Mouse (Mus musculus) liver, adult 2 months (tissue): ENCODE measurements at regions not wholly inside any gene's neighbourhood (a gene's known extent, or its start where the extent isn't known, plus 50 kb on each side); places are given as distances from the start of the nearest gene placed in this dataset.

Experiments
- CTCF ChIP-seq: fragments of 200-500 bp; IDR thresholded peaks from 2 replicates; pipeline ENCODE4 v1.5.1; 2011; ENCODE audit warnings: low read depth, low read length, control low read depth
- POLR2A ChIP-seq: fragments of 200-500 bp; IDR thresholded peaks from 2 replicates; pipeline ENCODE4 v1.6.1; 2011; ENCODE audit warnings: low read length, control low read depth; ENCODE audit not compliant: insufficient read depth; ENCODE audit errors: extremely low read depth

GRCm38 (mm10) chrX:118596346-118596622 is 115.7 kb upstream of the Tgif2lx1 start:
- TF ChIP-seq CTCF = no peak
- no peak for TF ChIP-seq POLR2A
